Mouse (Mus musculus): ENCODE data around the gene Vamp2.

Gene Vamp2

GRCm38 (mm10) chr11:69099915-69100345 is 11.6 kb downstream of the Vamp2 start:
- peak; percentile 88 to 92 for DNase-seq

DNA sequence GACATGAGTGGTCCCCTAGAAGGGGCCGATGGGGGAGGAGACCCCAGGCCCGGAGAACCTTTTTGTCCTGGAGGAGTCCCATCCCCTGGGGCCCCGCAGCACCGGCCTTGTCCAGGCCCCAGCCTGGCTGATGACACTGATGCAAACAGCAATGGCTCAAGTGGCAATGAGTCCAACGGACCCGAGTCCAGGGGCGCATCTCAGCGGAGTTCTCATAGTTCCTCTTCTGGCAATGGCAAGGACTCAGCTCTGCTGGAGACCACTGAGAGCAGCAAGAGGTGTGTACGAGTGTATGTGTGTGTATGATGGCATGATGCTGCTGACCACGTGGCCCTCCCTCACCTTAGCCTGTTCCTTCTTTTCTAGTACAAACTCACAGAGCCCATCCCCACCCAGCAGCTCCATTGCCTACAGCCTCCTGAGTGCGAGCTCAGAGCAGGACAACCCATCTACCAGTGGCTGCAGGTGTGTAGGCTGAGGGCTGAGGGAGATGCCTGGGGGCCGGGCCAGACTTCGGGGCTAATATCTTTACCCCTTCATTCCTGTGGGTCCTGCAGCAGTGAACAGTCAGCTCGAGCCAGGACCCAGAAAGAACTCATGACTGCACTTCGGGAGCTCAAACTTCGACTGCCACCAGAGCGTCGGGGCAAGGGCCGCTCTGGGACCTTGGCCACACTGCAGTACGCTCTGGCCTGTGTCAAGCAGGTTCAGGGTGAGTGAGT is 12.5 kb downstream of the Vamp2 start:
- peak; percentile 4 to 36 for DNase-seq

- DNase-seq: no peak
These were observed 13.5 kb downstream of the Vamp2 start for GRCm38 (mm10) chr11:69101604-69102402.

GRCm38 (mm10) chr11:69102403-69102725 is 14.1 kb downstream of the Vamp2 start:
- no peak for DNase-seq

DNA sequence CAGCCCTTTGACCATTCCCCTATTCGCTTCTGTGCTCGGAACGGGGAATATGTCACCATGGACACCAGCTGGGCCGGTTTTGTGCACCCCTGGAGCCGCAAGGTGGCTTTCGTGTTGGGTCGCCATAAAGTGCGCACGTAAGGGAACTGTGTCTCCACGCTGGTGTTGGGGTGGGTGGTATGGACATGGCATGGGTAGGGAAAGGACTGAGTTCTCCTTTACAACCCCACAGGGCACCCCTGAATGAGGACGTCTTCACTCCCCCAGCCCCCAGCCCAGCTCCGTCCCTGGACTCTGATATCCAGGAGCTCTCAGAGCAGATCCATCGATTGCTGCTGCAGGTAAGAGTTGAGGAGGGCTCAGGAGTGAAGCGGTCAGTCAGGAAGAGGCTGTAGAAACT is 14.8 kb downstream of the Vamp2 start:
- DNase-seq: no peak

GRCm38 (mm10) chr11:69103531-69104435 is 15.5 kb downstream of the Vamp2 start:
- DNase-seq: no peak

DNA sequence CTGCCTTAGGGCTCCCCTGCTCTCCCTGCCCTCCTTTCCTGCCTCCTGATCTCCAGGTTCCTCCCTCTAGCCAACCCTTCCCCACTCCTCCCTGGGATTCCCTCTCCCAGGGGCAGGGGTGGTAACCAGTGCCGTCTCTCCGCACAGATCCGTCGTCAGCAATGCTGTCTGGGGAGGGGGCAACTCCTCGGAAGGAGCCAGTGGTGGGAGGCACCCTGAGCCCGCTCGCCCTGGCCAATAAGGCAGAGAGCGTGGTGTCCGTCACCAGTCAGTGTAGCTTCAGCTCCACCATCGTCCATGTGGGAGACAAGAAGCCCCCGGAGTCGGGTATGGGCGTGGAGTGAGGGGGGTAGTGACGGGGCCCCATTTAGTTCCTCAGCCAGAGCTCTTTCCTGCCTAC is 16.2 kb downstream of the Vamp2 start:
- DNase-seq: no peak

DNA sequence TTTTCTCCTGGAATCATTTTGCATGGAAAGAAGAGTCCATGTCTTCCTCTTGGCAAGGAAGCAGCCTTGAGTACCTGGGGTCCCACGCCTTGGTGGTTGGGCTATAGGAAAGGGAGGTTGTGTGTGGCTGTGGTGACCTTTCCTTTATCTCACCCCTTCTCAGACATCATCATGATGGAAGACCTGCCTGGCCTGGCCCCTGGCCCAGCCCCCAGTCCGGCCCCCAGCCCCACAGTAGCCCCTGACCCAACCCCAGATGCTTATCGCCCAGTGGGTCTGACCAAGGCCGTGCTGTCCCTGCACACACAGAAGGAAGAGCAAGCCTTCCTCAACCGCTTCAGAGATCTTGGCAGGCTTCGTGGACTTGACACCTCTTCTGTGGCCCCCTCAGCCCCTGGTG is 16.9 kb downstream of the Vamp2 start:
- no peak for DNase-seq

GRCm38 (mm10) chr11:69105796-69106195 is 17.5 kb downstream of the Vamp2 start:
- no peak for DNase-seq

GRCm38 (mm10) chr11:69106299-69106698 is 18.0 kb downstream of the Vamp2 start:
- DNase-seq: no peak

DNA sequence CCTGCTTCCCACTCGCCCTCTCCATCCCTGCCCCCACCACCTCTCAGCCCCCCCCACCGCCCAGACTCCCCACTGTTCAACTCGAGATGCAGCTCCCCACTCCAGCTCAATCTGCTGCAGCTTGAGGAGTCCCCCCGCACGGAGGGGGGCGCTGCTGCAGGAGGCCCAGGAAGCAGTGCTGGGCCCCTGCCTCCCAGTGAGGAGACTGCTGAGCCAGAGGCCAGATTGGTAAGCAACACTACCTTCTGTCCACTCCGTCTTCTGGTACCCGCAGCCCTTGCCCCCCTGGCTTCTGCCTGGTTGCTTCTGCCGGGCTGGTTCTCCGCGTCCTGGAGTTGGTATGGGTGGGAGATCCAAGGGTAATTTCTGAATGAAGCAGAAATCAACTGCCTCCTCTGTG is 18.6 kb downstream of the Vamp2 start:
- DNase-seq: no peak

GRCm38 (mm10) chr11:69107676-69108075 is 19.4 kb downstream of the Vamp2 start:
- DNase-seq: no peak

GRCm38 (mm10) chr11:69108223-69108622 is 19.9 kb downstream of the Vamp2 start:
- DNase-seq: no peak

- DNase-seq: no peak
These were observed 21.0 kb downstream of the Vamp2 start for GRCm38 (mm10) chr11:69109032-69109900.

DNA sequence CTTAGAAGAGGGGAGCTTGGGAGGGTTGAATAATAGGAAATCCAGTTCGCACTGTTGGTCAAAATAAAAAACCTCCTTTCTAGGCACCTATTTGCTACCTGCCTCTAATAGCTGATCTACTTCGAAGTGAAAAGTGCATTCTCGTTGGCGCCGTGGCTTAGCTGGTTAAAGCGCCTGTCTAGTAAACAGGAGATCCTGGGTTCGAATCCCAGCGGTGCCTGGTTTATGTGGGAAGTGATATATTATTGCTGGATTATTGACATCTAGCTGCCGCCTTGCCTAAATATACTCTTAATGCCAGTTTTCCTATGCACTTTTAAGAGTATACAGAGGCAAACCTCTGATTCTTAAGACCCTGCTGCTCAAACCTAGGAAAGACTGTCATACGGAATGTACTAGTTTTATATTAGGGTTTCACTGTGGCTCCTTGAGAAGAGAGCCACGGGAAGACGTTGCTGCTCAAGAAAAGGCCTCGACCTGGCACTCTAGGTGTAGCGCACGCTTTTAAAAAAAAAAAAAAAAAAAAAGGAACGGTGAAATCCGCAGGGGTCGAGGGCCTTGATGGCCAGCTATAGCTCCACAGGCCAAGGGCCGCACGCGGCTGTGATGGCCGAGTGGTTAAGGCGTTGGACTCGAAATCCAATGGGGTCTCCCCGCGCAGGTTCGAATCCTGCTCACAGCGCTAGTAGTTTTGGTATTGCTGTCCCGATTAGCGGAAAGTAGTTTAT is 22.2 kb downstream of the Vamp2 start:
- DNase-seq: peak; percentile 85 to 87

GRCm38 (mm10) chr11:69111051-69111810 is 22.9 kb downstream of the Vamp2 start:
- no peak for DNase-seq

- no peak for DNase-seq
These were observed 23.6 kb downstream of the Vamp2 start for GRCm38 (mm10) chr11:69111865-69112264.

DNA sequence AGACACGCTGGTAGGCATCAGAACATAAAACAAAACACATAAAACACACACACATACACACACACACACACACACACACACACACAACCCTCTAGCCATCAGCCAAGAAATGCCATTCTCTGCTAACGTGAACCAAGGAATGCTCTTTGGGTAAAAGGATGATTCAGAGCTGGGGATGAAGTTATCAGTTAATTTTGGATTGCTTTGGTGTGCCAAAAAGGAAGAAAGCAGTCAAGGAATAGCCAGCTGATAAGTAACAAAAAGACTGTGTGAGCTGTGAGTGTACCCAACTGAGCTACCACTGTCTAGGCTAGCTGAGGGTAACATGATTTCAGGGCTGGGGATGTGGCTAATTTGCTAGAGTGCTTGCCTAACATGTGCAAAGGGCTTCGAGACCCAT is 25.7 kb downstream of the Vamp2 start:
- no peak for DNase-seq

DNA sequence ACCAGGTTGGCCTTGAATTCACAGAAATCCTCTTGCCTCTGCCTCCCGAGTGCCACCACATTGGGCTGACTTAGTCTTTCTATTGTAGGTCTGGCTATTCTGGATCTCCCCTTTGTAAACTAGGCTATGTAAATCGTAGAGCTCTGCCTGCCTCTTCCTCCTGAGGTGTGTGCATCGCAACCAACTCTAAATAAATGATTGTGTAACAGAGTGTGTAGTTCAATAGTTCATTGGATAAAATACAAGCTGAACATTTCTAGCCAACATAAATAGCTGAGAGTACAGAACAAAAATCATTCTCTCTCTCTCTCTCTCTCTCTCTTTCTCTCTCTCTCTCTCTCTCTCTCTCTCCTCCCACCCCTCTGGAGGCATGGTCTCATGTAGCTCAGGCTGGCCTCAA is 26.3 kb downstream of the Vamp2 start:
- no peak for DNase-seq

DNA sequence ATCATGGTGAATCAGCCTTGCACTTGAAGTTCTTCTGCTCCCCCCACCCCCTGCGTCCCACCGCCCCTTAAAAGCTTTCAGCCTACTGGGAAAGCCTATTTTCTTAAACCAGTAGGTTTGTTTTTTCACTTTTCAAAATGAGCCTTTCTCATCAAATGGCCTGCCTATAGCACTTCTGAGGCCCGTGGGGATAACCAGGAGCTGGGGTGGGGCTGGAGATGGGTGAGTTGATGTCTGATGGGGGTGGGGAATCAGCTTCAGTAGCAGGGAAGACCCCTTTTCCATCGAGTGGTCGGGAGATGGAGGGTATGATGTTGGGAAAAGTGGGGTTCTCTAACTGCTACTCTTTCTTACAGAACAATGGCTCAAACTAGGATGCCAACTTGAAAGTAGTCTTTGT is 28.6 kb downstream of the Vamp2 start:
- DNase-seq: no peak
